Comparison of ENCODE assay signal across 8 mouse cellular contexts in genomic region chr16:18348601-18349175, GRCm38 (mm10). TPM values are rescaled to one million over a fixed set of nuclear protein-coding genes. Genes with fewer than 3 reads are reported as not detected.
DNase-seq lines count a peak whose midpoint lies in the region; ATAC-seq and TF ChIP-seq lines count a peak whose summit lies in the region.

No protein-coding gene starts in this region.

- no peaks in the 10 kb centered on the region for H3K27me3 ChIP-seq in forebrain, embryonic 15.5 days
- H3K27me3 ChIP-seq in intestine, postnatal 0 days (replicated peaks; ENCODE audit: control insufficient read depth, insufficient read depth, low read length), result no peaks in the 10 kb centered on the region

- ATAC-seq in forebrain, embryonic 15.5 days (replicated peaks), result no peak
- no peak for ATAC-seq in intestine, postnatal 0 days

- no peaks in the 10 kb centered on the region for H3K9me3 ChIP-seq in forebrain, embryonic 15.5 days
- no peaks in the 10 kb centered on the region for H3K9me3 ChIP-seq in intestine, postnatal 0 days (ENCODE audit: control insufficient read depth)

- H3K9ac ChIP-seq in forebrain, embryonic 15.5 days (replicated peaks), result peak overlapping the region; percentile 82
- H3K9ac ChIP-seq in intestine, postnatal 0 days (ENCODE audit: low read depth, low read length), result peak overlapping the region; percentile 60

- H3K4me3 ChIP-seq in forebrain, embryonic 15.5 days, result peak overlapping the region; percentile 86
- peak overlapping the region; percentile 68 for H3K4me3 ChIP-seq in intestine, postnatal 0 days (ENCODE audit: low read depth, low read length)

- TF ChIP-seq CTCF in intestine, postnatal 0 days (IDR thresholded peaks at IDR 0.05; ENCODE audit: low read depth), result no peak

- peaks cover 39% of the 10 kb centered on the region for H3K4me1 ChIP-seq in forebrain, embryonic 15.5 days
- H3K4me1 ChIP-seq in intestine, postnatal 0 days (replicated peaks; ENCODE audit: control insufficient read depth, insufficient read depth, low read length), result peaks cover 3% of the 10 kb centered on the region; the same call in 1 of the 2 replicates

- peak; percentile 39 for DNase-seq in ovary, postnatal 36 days (ENCODE audit: low spot score)
- DNase-seq in ovary, postnatal 10 days (ENCODE audit: low spot score), result no peak
- DNase-seq in adrenal gland, postnatal 10 days, result peak; percentile 49
- DNase-seq in lung, postnatal 10 days, result peak; percentile 47
- DNase-seq in testis, postnatal 10 days (ENCODE audit: low spot score), result peak; percentile 71
- DNase-seq in yolk sac, embryonic 10.5 days (ENCODE audit: low spot score), result no peak

- peak overlapping the region; percentile 38 for H3K27ac ChIP-seq in forebrain, embryonic 15.5 days (replicated peaks)
- H3K27ac ChIP-seq in intestine, postnatal 0 days (ENCODE audit: low read depth, low read length), result no peak overlapping the region

- under 1% methylated on average over 28 of the region's 28 CpGs for WGBS in forebrain, embryonic 15.5 days
- 2% methylated on average over 28 of the region's 28 CpGs for WGBS in intestine, postnatal 0 days

- H3K4me2 ChIP-seq in forebrain, embryonic 15.5 days (replicated peaks), result peak overlapping the region; percentile 71
- peak overlapping the region; percentile 99 for H3K4me2 ChIP-seq in intestine, postnatal 0 days (replicated peaks; ENCODE audit: low read depth)

- H3K36me3 ChIP-seq in forebrain, embryonic 15.5 days, result no peaks in the 10 kb centered on the region
- no peaks in the 10 kb centered on the region for H3K36me3 ChIP-seq in intestine, postnatal 0 days (ENCODE audit: control insufficient read depth, insufficient read depth)

RNA-seq across cellular contexts. Expression of gene Arvcf, which starts 0.7 kb away (rescaled TPM):
- total RNA-seq in adrenal gland, postnatal 10 days (2021), result 10 to 100 TPM; 29.4 to 39.2 TPM
- 63.3 and 72.0 TPM in 2 replicates for polyA plus RNA-seq in forebrain, embryonic 15.5 days (2015; fragmentation: Nextera tagmentation; extraction: Ambion mirVana)
- 9.3 and 9.6 TPM in 2 replicates for polyA plus RNA-seq in intestine, postnatal 0 days (2015; fragmentation: Nextera tagmentation; extraction: Ambion mirVana)

RNA-seq across cellular contexts. Expression of gene Tango2, which starts 0.8 kb away (rescaled TPM):
- 10 to 100 TPM; 32.8 to 37.0 TPM for total RNA-seq in adrenal gland, postnatal 10 days (2021)
- polyA plus RNA-seq in forebrain, embryonic 15.5 days (2015; fragmentation: Nextera tagmentation; extraction: Ambion mirVana), result 76.5 and 78.1 TPM in 2 replicates
- polyA plus RNA-seq in intestine, postnatal 0 days (2015; fragmentation: Nextera tagmentation; extraction: Ambion mirVana), result 78.6 and 85.2 TPM in 2 replicates

RNA-seq across cellular contexts. Expression of gene Dgcr8, which starts 59.6 kb away (rescaled TPM):
- 10 to 100 TPM; 26.8 to 41.9 TPM for total RNA-seq in adrenal gland, postnatal 10 days (2021)
- 38.5 and 40.9 TPM in 2 replicates for polyA plus RNA-seq in forebrain, embryonic 15.5 days (2015; fragmentation: Nextera tagmentation; extraction: Ambion mirVana)
- 7.1 TPM in 2 replicates for polyA plus RNA-seq in intestine, postnatal 0 days (2015; fragmentation: Nextera tagmentation; extraction: Ambion mirVana)

Comparison
In these comparisons a context has a peak if more than half of its experiments do, and no peak if none do; other contexts are left out.
1. DNase-seq: peak in ovary, postnatal 36 days (single experiment), adrenal gland, postnatal 10 days (single experiment), lung, postnatal 10 days (single experiment) and testis, postnatal 10 days (single experiment); none in ovary, postnatal 10 days (single experiment) and yolk sac, embryonic 10.5 days (single experiment).